Mouse (Mus musculus) thymus, postnatal 36 days (tissue): ENCODE measurements around the gene Rraga.
"Not testable (repeated sequence)": the region's sequence is repeated elsewhere in the genome, so short reads cannot be mapped to it uniquely, and the experiment has no call there.

Source experiments
- DNase-seq, 2 experiments: peaks; one replicate each; pipeline ENCODE4 v3.0.0; 2022; ENCODE audit warnings: mixed read lengths in 2 of 2

Gene Rraga

DNA sequence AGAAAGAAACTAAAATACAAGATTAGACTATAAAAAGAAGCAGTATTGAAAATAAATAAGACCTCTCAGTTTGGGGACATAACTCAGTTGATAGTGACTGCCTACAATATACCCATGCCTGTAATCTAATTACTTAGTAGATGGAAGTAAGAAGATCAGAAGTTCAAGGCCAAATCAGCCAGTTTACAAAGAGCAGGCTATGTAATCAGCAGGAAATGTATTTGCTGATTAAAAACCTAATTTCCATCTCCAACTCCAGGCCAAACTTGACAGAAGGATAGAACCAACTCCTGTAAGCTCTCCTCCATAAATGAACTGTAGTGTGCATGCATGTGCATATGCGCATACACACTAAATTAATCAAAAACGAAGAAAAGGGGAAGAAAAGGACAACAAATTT, 15.8 kb downstream of the Rraga start:
- no peak for DNase-seq

DNA sequence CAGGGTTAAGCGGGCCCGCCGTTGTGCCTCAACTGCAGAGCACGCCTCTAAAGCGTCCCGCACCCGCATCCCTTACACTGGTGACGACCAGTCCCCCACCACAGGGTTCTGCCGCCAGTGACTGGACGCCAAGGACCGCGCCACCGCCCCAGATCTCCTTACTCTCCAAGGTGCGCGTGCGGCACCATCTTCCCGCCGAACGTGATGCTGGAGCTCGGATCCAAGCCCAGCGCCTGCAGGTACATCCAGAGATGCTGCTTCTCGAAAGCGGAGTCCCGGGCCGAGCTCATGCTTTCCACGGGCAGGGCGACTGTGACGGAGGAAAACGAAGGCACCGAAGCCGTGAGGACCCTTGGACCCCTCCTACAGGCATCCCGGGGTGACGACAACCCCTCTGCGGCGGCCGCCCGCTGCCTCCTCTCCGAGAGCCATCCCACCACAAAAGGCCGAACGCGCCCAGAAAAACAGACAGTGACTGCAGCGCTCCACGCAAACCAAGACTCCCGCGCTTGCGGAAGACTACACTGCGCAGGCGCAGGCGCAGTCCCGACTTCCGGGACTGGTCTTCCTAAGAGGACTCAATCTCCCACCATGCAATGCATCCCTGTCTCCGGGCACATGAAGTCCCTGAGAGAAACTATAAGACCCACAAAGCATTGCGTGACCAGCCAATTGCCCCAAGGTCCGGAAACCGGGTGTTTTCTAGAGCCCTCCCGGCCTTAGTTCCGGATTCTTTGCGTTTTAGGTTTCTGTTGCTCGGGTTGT, 36.2 kb downstream of the Rraga start, which contains the start of gene Haus6:
Gene Haus6 (minus strand): TSS at position 532 of the 765 bp plus-strand sequence.
- DNase-seq: peak; percentile 86 to 93

DNA sequence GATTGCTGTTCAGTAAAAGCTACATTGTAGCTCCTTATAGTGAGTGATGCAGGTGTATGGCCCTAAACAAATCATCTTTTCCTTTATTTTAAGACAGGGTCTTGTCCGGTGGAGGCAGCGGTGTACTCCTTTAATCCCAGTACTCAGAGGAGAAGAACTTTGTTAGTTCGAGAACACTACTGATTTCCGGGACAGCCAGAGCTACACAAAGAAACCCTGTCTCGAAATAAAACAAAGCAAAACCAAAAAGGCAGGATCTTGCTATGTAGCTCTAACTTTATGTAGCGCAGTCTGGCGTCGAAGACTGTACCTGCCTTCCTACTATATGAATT, 36.8 kb downstream of the Rraga start:
- DNase-seq: no peak

DNA sequence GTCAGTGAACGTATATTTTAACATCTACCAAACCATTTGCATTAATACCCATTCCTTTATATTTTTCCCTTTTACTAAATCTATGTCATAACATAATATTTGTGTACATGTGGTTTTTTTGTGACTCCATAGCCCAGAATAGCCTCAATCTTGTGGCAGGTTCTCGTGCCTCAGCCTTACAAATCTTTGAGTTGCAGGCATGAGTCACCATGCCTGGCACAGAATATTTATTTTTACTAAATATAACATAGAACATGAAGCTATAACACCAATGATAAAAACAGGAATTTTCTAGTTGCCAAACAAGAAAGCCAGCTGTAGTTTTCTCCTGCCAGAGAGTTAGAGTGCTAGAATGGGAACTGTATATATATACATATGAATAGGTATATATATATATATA, 45.0 kb downstream of the Rraga start:
- DNase-seq: no peak

DNA sequence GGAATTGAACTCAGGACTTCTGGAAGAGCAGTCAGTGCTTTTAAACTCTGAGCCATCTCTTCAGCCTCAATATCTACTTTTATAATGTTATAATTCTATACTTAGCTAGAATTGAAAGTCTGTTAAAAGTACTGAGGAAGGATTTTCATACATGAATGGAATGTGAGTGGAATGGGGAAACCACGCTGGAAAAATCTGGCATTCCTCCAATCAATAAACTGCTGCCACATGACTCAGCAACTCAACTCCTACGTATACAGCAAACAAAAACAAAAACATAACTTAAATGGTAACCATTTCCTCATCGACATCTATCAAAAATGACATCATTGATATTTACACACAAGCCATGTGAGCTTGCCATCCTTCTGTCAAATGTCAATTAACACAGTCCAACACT, 46.6 kb downstream of the Rraga start:
- DNase-seq: no peak

DNA sequence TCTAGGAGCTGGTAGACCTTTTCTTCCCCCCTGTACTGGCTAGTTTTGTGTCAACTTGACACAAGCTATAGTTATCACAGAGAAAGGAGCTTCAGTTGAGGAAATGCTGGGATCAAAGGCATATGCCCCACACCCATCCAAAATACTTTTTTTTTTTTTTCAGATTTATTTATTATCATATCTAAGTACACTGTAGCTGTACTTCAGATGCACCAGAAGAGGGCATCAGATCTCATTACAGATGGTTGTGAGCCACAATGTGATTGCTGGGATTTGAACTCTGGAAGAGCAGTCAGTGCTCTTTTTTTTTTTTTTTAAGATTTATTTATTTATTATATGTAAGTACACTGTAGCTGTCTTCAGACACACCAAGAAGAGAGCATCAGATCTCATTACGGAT, 47.1 kb downstream of the Rraga start:
- not testable (repeated sequence) for DNase-seq

DNA sequence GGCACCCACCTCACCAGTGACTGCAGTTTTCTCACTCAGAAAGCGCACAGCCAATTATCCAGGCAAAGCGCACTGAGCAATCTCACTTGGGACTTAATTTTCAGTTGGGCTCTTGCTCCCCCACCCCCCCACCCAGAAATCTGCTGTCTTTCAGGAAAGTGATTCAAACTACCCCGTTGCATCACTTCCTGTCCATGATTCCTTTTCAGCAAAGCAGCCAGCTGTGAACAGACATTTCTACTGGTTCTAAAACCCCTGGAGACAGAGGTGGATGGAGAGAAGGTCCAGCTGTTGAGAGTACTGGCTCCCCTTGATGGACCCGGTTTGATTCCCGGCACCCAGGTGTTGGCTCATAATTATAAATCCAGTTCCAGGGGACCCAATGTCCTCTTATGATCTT, 50.0 kb downstream of the Rraga start:
- no peak for DNase-seq

DNA sequence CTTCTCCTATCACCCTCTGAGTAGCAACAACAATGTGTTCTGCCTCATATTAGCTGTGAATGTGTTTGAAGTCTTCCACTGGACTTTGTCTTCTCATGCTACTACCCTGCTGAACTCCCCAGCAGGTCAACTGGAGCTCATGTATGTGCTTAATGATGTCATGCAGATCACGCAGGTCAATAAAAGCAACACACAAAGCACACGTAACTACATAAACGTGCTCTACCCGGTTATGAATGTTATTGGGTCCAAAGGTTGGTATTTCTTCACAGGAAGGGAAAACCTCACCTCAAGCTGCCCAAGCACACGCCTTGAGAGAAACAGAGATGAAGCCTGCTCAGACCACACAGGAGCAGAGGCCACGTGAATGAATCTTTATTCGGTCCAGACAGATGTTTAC, 51.0 kb downstream of the Rraga start:
- DNase-seq: not testable (repeated sequence)
